In genomic region chr4:129034224-129034623, GRCm38 (mm10) we compare ENCODE assay signal across 10 mouse cellular contexts. TPM values are rescaled to one million over a fixed set of nuclear protein-coding genes. Genes with fewer than 3 reads are reported as not detected.
DNase-seq lines count a peak whose midpoint lies in the region; ATAC-seq and TF ChIP-seq lines count a peak whose summit lies in the region.
"Had no signal": no experiment of that assay in that cellular context is flagged by ENCODE, and none has a peak within 500 bp of the region (broad histone marks: within the 10 kb centered on the region; RNA-seq: fewer than 3 reads in every experiment).

No protein-coding gene starts in this region.

- H3K27me3 ChIP-seq in limb, embryonic 13.5 days = no peaks in the 10 kb centered on the region
- peaks cover 11% of the 10 kb centered on the region; the same call in 1 of the 2 replicates for H3K27me3 ChIP-seq in limb, embryonic 10.5 days (ENCODE audit: low read depth, poor library complexity, severe bottlenecking)
- H3K27me3 ChIP-seq in thymus, adult 2 months (ENCODE audit: control insufficient read depth, insufficient read depth, low read length) = no peaks in the 10 kb centered on the region
- H3K27me3 ChIP-seq in kidney, embryonic 15.5 days = no peaks in the 10 kb centered on the region

- no peak overlapping the region for H3K4me3 ChIP-seq in limb, embryonic 13.5 days
- H3K4me3 ChIP-seq in limb, embryonic 10.5 days = no peak overlapping the region
- H3K4me3 ChIP-seq in thymus, adult 2 months (ENCODE audit: control insufficient read depth, insufficient read depth, low read length) = no peak overlapping the region
- no peak overlapping the region for H3K4me3 ChIP-seq in kidney, embryonic 15.5 days (replicated peaks)
- H3K4me3 ChIP-seq: midbrain, embryonic 13.5 days had no signal

- 86% methylated on average over 3 of the region's 3 CpGs for WGBS in limb, embryonic 13.5 days
- WGBS in limb, embryonic 10.5 days = 94% methylated on average over 3 of the region's 3 CpGs
- 92% methylated on average over 3 of the region's 3 CpGs for WGBS in thymus, adult 2 months
- 89% methylated on average over 3 of the region's 3 CpGs for WGBS in kidney, embryonic 15.5 days

- no peak for TF ChIP-seq POLR2A in thymus, adult 2 months (IDR thresholded peaks at IDR 0.05; ENCODE audit: control insufficient read depth, extremely low read depth, insufficient read depth, low read length, poor library complexity)

- H3K9ac ChIP-seq in limb, embryonic 13.5 days = no peak overlapping the region
- no peak overlapping the region for H3K9ac ChIP-seq in kidney, embryonic 15.5 days
- H3K9ac ChIP-seq: midbrain, embryonic 13.5 days had no signal

- DNase-seq in limb, embryonic 10.5 days (ENCODE audit: low spot score) = no peak
- no peak for DNase-seq in thymus, adult 2 months
- DNase-seq in thymus, adult 18-20 months = no peak
- peak; percentile 67 for DNase-seq in induced T-regulatory cell, adult 2 months (ENCODE audit: low read depth)
- DNase-seq in layer of hippocampus, postnatal 10 days (ENCODE audit: low spot score in 2 of 2) = no peak
- DNase-seq: cerebellum, adult 8-10 months had no signal

- no peak for TF ChIP-seq CTCF in thymus, adult 2 months (IDR thresholded peaks at IDR 0.05; ENCODE audit: borderline replicate concordance, control insufficient read depth, extremely low read depth, insufficient read depth, low read length, poor library complexity)

- H3K4me2 ChIP-seq in limb, embryonic 13.5 days (replicated peaks) = no peak overlapping the region
- H3K4me2 ChIP-seq in kidney, embryonic 15.5 days = no peak overlapping the region
- H3K4me2 ChIP-seq: midbrain, embryonic 13.5 days had no signal

- peak overlapping the region; percentile 87; the same call in 1 of the 2 replicates for H3K27ac ChIP-seq in limb, embryonic 13.5 days
- no peak overlapping the region for H3K27ac ChIP-seq in limb, embryonic 10.5 days
- H3K27ac ChIP-seq in thymus, adult 2 months (ENCODE audit: control insufficient read depth, insufficient read depth, low read length) = peak overlapping the region; percentile 60; the same call in 1 of the 2 replicates
- H3K27ac ChIP-seq in kidney, embryonic 15.5 days = no peak overlapping the region
- H3K27ac ChIP-seq: midbrain, embryonic 13.5 days had no signal

- H3K36me3 ChIP-seq in limb, embryonic 13.5 days = no peaks in the 10 kb centered on the region
- H3K36me3 ChIP-seq in limb, embryonic 10.5 days = no peaks in the 10 kb centered on the region
- no peaks in the 10 kb centered on the region for H3K36me3 ChIP-seq in thymus, adult 2 months (ENCODE audit: control insufficient read depth, insufficient read depth, low read length)
- no peaks in the 10 kb centered on the region for H3K36me3 ChIP-seq in kidney, embryonic 15.5 days
- H3K36me3 ChIP-seq: midbrain, embryonic 13.5 days had no signal

- H3K9me3 ChIP-seq in limb, embryonic 13.5 days = no peaks in the 10 kb centered on the region
- no peaks in the 10 kb centered on the region for H3K9me3 ChIP-seq in limb, embryonic 10.5 days (replicated peaks)
- no peaks in the 10 kb centered on the region for H3K9me3 ChIP-seq in kidney, embryonic 15.5 days (replicated peaks)
- H3K9me3 ChIP-seq: midbrain, embryonic 13.5 days had no signal

- peaks cover 38% of the 10 kb centered on the region for H3K4me1 ChIP-seq in limb, embryonic 13.5 days
- H3K4me1 ChIP-seq in limb, embryonic 10.5 days = peaks cover 27% of the 10 kb centered on the region
- peaks cover 35% of the 10 kb centered on the region for H3K4me1 ChIP-seq in thymus, adult 2 months (replicated peaks; ENCODE audit: control insufficient read depth, insufficient read depth, low read length)
- peaks cover 32% of the 10 kb centered on the region for H3K4me1 ChIP-seq in kidney, embryonic 15.5 days

- ATAC-seq in limb, embryonic 13.5 days (ENCODE audit: low FRiP score, low read depth) = no peak
- ATAC-seq in kidney, embryonic 15.5 days (replicated peaks; ENCODE audit: low FRiP score) = no peak
- ATAC-seq: forebrain, embryonic 14.5 days; midbrain, embryonic 13.5 days had no signal

RNA-seq across cellular contexts. Expression of gene Rnf19b, which starts 23.8 kb away (rescaled TPM):
- polyA plus RNA-seq in limb, embryonic 13.5 days (2015; fragmentation: Nextera tagmentation; extraction: Ambion mirVana) = 8.5 and 10.2 TPM in 2 replicates
- polyA plus RNA-seq in limb, embryonic 10.5 days (2016; fragmentation: Nextera tagmentation; extraction: Ambion mirVana) = 8.0 and 9.1 TPM in 2 replicates
- 74.1 and 82.3 TPM in 2 replicates for polyA plus RNA-seq in thymus, adult 2 months (2012; rRNA removed)
- 7.1 TPM in 2 replicates for polyA plus RNA-seq in kidney, embryonic 15.5 days (2015; fragmentation: Nextera tagmentation; extraction: Ambion mirVana)
- total RNA-seq in layer of hippocampus, postnatal 10 days (2021) = 10 to 100 TPM; 64.5 to 68.8 TPM

RNA-seq across cellular contexts. Expression of gene Ak2, which starts 42.5 kb away (rescaled TPM):
- 215 and 216 TPM in 2 replicates for polyA plus RNA-seq in limb, embryonic 13.5 days (2015; fragmentation: Nextera tagmentation; extraction: Ambion mirVana)
- 236 and 271 TPM in 2 replicates for polyA plus RNA-seq in limb, embryonic 10.5 days (2016; fragmentation: Nextera tagmentation; extraction: Ambion mirVana)
- 60.0 and 60.1 TPM in 2 replicates for polyA plus RNA-seq in thymus, adult 2 months (2012; rRNA removed)
- 224 and 231 TPM in 2 replicates for polyA plus RNA-seq in kidney, embryonic 15.5 days (2015; fragmentation: Nextera tagmentation; extraction: Ambion mirVana)
- total RNA-seq in layer of hippocampus, postnatal 10 days (2021) = 10 to 100 TPM; 32.3 to 34.3 TPM

Comparison
In these comparisons a context has a peak if more than half of its experiments do, and no peak if none do; other contexts are left out.
1. H3K27ac ChIP-seq: peak in limb, embryonic 13.5 days (single experiment) and thymus, adult 2 months (single experiment); none in limb, embryonic 10.5 days (single experiment) and kidney, embryonic 15.5 days (single experiment).